Mouse (Mus musculus): Measurements from ENCODE around the gene Aes. TPM values are rescaled to one million over a fixed set of nuclear protein-coding genes. Genes with fewer than 3 reads are reported as not detected.
A peak's percentile ranks its signal among the peaks of the same experiment; 100 is the strongest.

Gene Aes
- polyA plus RNA-seq, 1 experiment: 3,125 TPM

DNA sequence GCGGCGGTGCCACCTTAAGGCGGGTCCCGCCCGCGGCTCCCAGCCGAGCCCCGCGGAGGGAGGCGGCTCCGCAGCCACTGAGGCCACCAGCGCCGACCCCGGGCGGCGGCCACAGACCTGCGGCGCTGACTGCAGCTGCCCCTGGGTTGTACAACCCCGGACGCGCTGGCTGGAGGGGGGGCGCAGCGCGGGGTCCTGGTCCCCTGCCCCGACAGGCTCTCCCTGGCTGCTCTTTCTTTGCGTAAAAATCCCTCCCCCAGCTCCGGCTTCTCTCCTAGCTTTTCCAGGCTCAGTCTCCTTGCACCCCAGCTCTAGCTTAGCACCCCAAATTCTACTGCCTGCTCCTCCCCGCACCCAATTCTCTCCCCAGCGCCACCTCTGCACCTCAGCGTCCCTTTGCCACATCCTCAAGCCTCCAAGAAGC, 15.9 kb downstream of the Aes start:
- Histone ChIP-seq H3K27me3 (ENCODE audit: control insufficient read depth, insufficient read depth, low read length) (no peaks in the 10 kb centered on the region), H3K4me3 (ENCODE audit: control insufficient read depth, insufficient read depth, low read length) (peak overlapping the region; percentile 50), H3K4me1 (replicated peaks; ENCODE audit: control insufficient read depth, insufficient read depth, low read length) (peaks cover 50% of the 10 kb centered on the region), H3K36me3 (ENCODE audit: control insufficient read depth, insufficient read depth, low read length) (no peaks in the 10 kb centered on the region), H3K27ac (ENCODE audit: control insufficient read depth, insufficient read depth, low read length) (no peak overlapping the region)
- under 1% methylated on average over 26 of the region's 30 CpGs for WGBS
- TF ChIP-seq CTCF (IDR thresholded peaks at IDR 0.05; ENCODE audit: borderline replicate concordance, control insufficient read depth, extremely low read depth, insufficient read depth, low read length, poor library complexity) (no peak), POLR2A (IDR thresholded peaks at IDR 0.05; ENCODE audit: control insufficient read depth, extremely low read depth, insufficient read depth, low read length, poor library complexity) (no peak)
- peak; percentile 47 for DNase-seq

DNA sequence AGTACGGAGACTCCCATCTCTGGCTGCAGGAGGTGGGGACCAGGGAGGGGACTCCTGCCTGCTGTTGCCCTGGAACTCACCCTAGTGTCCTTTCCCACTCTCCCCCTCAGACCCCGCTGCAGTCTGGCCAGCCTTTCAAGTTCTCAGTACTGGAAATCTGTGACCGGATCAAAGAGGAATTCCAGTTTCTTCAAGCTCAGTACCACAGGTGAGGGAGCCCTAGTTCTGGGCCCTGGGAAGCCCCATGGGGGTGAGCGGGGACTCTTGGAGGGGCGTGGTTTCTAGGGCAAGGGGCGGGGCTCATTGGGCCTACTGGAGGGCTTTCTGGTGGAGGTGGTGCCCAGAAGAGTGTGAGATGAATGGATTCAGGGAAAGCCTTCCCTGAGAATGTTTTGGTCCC, 16.4 kb downstream of the Aes start:
- no peaks in the 10 kb centered on the region for H3K27me3 ChIP-seq (ENCODE audit: control insufficient read depth, insufficient read depth, low read length)
- H3K4me1 ChIP-seq (replicated peaks; ENCODE audit: control insufficient read depth, insufficient read depth, low read length): peaks cover 51% of the 10 kb centered on the region
- H3K27ac ChIP-seq (ENCODE audit: control insufficient read depth, insufficient read depth, low read length): no peak overlapping the region
- no peaks in the 10 kb centered on the region for H3K36me3 ChIP-seq (ENCODE audit: control insufficient read depth, insufficient read depth, low read length)
- 28% methylated on average over 6 of the region's 6 CpGs for WGBS
- no peak for TF ChIP-seq CTCF (IDR thresholded peaks at IDR 0.05; ENCODE audit: borderline replicate concordance, control insufficient read depth, extremely low read depth, insufficient read depth, low read length, poor library complexity)
- TF ChIP-seq POLR2A (IDR thresholded peaks at IDR 0.05; ENCODE audit: control insufficient read depth, extremely low read depth, insufficient read depth, low read length, poor library complexity): no peak
- H3K4me3 ChIP-seq (ENCODE audit: control insufficient read depth, insufficient read depth, low read length): peak overlapping the region; percentile 50
- DNase-seq: peak; percentile 60

DNA sequence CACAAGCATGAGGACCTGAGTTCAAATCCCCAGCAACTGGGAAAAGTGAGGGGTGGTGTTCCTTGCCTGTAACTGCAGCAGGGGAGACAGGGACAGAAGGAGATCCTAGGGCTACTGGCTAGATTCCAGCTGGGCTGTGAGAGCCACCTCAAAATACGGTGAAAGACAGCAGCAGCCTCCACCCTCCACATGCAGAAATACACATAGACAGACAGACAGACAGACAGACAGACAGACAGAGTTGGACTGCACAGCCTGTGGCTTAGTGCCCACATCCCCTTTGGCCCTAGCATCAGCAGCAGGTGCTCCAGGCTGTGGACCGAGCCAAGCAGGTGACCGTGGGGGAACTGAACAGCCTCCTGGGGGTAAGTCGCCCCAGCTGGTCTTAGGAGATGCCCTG, 20.7 kb downstream of the Aes start:
- Histone ChIP-seq H3K4me1 (replicated peaks; ENCODE audit: control insufficient read depth, insufficient read depth, low read length) (peaks cover 25% of the 10 kb centered on the region), H3K27me3 (ENCODE audit: control insufficient read depth, insufficient read depth, low read length) (no peaks in the 10 kb centered on the region), H3K36me3 (ENCODE audit: control insufficient read depth, insufficient read depth, low read length) (no peaks in the 10 kb centered on the region), H3K27ac (ENCODE audit: control insufficient read depth, insufficient read depth, low read length) (no peak overlapping the region), H3K4me3 (ENCODE audit: control insufficient read depth, insufficient read depth, low read length) (no peak overlapping the region)
- DNase-seq: no peak
- 19% methylated on average over 4 of the region's 4 CpGs for WGBS
- no peak for TF ChIP-seq CTCF (IDR thresholded peaks at IDR 0.05; ENCODE audit: borderline replicate concordance, control insufficient read depth, extremely low read depth, insufficient read depth, low read length, poor library complexity)
- no peak for TF ChIP-seq POLR2A (IDR thresholded peaks at IDR 0.05; ENCODE audit: control insufficient read depth, extremely low read depth, insufficient read depth, low read length, poor library complexity)

DNA sequence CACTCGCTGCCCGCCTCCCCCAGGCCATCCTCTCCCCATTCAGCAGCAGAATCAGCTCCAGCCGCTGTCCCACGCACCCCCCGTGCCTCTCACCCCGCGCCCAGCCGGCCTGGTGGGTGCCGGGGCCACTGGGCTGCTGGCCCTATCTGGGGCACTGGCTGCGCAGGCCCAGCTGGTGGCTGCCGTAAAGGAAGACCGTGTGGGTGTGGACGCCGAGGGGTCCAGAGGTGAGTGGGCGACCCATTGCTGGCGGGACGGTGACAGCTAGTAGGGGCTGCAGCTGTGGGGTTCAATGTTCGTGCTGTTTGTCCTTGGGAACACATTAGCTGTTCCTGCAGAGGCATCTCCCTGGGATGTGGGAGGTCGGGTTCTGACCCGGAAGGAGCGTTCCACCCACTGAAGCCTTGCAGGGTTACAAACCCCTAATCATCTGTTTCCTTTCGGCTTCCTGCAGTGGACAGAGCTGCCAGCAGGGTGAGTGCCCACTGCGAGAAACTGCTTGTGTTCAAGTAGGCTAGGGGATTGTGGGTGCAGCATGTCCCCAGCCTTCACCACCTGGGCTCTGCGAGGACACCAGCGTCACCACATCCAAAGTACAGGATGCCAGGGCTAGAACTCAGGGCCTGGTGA, 21.3 kb downstream of the Aes start:
- Histone ChIP-seq H3K4me3 (ENCODE audit: control insufficient read depth, insufficient read depth, low read length) (no peak overlapping the region), H3K4me1 (replicated peaks; ENCODE audit: control insufficient read depth, insufficient read depth, low read length) (peaks cover 20% of the 10 kb centered on the region), H3K36me3 (ENCODE audit: control insufficient read depth, insufficient read depth, low read length) (no peaks in the 10 kb centered on the region), H3K27ac (ENCODE audit: control insufficient read depth, insufficient read depth, low read length) (no peak overlapping the region), H3K27me3 (ENCODE audit: control insufficient read depth, insufficient read depth, low read length) (no peaks in the 10 kb centered on the region)
- TF ChIP-seq POLR2A (IDR thresholded peaks at IDR 0.05; ENCODE audit: control insufficient read depth, extremely low read depth, insufficient read depth, low read length, poor library complexity) (no peak), CTCF (IDR thresholded peaks at IDR 0.05; ENCODE audit: borderline replicate concordance, control insufficient read depth, extremely low read depth, insufficient read depth, low read length, poor library complexity) (0 out of 2 replicates have a peak, but pooled peaks have one; percentile 11)
- 14% methylated on average over 25 of the region's 25 CpGs for WGBS
- DNase-seq: peak; percentile 20

DNA sequence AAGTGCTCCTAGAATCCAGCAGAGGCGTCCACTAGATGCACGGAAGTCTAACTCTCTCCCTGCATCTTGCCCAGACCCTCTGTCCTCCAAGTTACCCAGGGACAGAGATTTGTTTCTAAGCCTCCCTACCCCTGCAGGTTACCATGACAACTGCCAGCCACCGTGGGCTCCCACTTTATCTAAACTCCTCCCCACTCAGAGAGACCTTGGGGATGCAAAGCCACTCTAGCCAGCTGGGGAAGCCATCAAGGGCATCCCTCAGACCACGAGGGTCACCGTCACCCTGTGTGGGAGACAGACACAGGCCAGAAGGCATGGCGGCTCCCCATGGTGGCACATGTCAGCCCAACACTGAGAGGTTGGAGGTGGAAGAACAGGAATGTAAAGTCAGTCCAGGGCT, 24.1 kb downstream of the Aes start:
- no peak for TF ChIP-seq POLR2A (IDR thresholded peaks at IDR 0.05; ENCODE audit: control insufficient read depth, extremely low read depth, insufficient read depth, low read length, poor library complexity)
- no peak for TF ChIP-seq CTCF (IDR thresholded peaks at IDR 0.05; ENCODE audit: borderline replicate concordance, control insufficient read depth, extremely low read depth, insufficient read depth, low read length, poor library complexity)
- Histone ChIP-seq H3K27ac (ENCODE audit: control insufficient read depth, insufficient read depth, low read length) (no peak overlapping the region), H3K27me3 (ENCODE audit: control insufficient read depth, insufficient read depth, low read length) (no peaks in the 10 kb centered on the region), H3K4me1 (replicated peaks; ENCODE audit: control insufficient read depth, insufficient read depth, low read length) (peaks cover 14% of the 10 kb centered on the region), H3K4me3 (ENCODE audit: control insufficient read depth, insufficient read depth, low read length) (no peak overlapping the region), H3K36me3 (ENCODE audit: control insufficient read depth, insufficient read depth, low read length) (no peaks in the 10 kb centered on the region)
- WGBS: 63% methylated on average over 6 of the region's 6 CpGs
- DNase-seq: no peak

DNA sequence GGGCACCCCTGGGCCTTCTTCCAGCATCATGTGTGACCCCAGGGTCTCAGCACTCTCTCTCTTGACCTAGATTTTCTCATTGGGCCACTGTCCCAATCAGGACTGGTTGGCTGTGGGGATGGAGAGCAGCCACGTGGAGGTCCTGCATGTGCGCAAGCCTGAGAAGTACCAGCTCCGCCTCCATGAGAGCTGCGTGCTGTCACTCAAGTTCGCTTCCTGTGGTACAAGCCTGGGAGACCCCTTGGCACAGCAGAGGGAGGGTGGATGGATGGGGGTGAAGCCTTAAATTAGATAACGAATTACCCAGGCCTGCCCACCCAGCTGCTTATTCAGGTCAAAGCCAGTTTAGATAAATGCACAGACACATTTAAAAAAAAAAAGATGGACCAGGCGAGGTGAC, 29.5 kb downstream of the Aes start:
- DNase-seq: no peak
- Histone ChIP-seq H3K27ac (ENCODE audit: control insufficient read depth, insufficient read depth, low read length) (no peak overlapping the region), H3K27me3 (ENCODE audit: control insufficient read depth, insufficient read depth, low read length) (no peaks in the 10 kb centered on the region), H3K36me3 (ENCODE audit: control insufficient read depth, insufficient read depth, low read length) (no peaks in the 10 kb centered on the region), H3K4me1 (replicated peaks; ENCODE audit: control insufficient read depth, insufficient read depth, low read length) (no peaks in the 10 kb centered on the region; the same call in 1 of the 2 replicates), H3K4me3 (ENCODE audit: control insufficient read depth, insufficient read depth, low read length) (no peak overlapping the region)
- no peak for TF ChIP-seq POLR2A (IDR thresholded peaks at IDR 0.05; ENCODE audit: control insufficient read depth, extremely low read depth, insufficient read depth, low read length, poor library complexity)
- no peak for TF ChIP-seq CTCF (IDR thresholded peaks at IDR 0.05; ENCODE audit: borderline replicate concordance, control insufficient read depth, extremely low read depth, insufficient read depth, low read length, poor library complexity)
- WGBS: 86% methylated on average over 7 of the region's 7 CpGs

GRCm38 (mm10) chr10:81591846-81592245, 32.6 kb downstream of the Aes start:
- DNase-seq: no peak
- Histone ChIP-seq H3K4me1 (replicated peaks; ENCODE audit: control insufficient read depth, insufficient read depth, low read length) (peaks cover 16% of the 10 kb centered on the region), H3K4me3 (ENCODE audit: control insufficient read depth, insufficient read depth, low read length) (no peak overlapping the region), H3K27ac (ENCODE audit: control insufficient read depth, insufficient read depth, low read length) (no peak overlapping the region), H3K27me3 (ENCODE audit: control insufficient read depth, insufficient read depth, low read length) (no peaks in the 10 kb centered on the region), H3K36me3 (ENCODE audit: control insufficient read depth, insufficient read depth, low read length) (no peaks in the 10 kb centered on the region)
- TF ChIP-seq CTCF (IDR thresholded peaks at IDR 0.05; ENCODE audit: borderline replicate concordance, control insufficient read depth, extremely low read depth, insufficient read depth, low read length, poor library complexity) (no peak), POLR2A (IDR thresholded peaks at IDR 0.05; ENCODE audit: control insufficient read depth, extremely low read depth, insufficient read depth, low read length, poor library complexity) (no peak)
- WGBS: 92% methylated on average over 9 of the region's 9 CpGs

Data from thymus, adult 2 months (tissue).